Mouse (Mus musculus): Measurements from ENCODE around the gene Cenpf.

The Cenpf gene

GRCm38 (mm10) chr1:189687654-189688387 lies at the start of gene Cenpf:
Gene Cenpf (minus strand): TSS chr1:189688086.
- peak; percentile 97 for DNase-seq (ENCODE audit: low spot score)

- no peak for DNase-seq (ENCODE audit: low spot score)
Measured at GRCm38 (mm10) chr1:189732156-189732555, 44.3 kb upstream of the Cenpf start.

GRCm38 (mm10) chr1:189731697-189732096 lies 43.8 kb upstream of the Cenpf start:
- no peak for DNase-seq (ENCODE audit: low spot score)

GRCm38 (mm10) chr1:189729141-189729815 lies 41.4 kb upstream of the Cenpf start:
- DNase-seq (ENCODE audit: low spot score) = no peak

GRCm38 (mm10) chr1:189728784-189729115 lies 40.9 kb upstream of the Cenpf start:
- DNase-seq (ENCODE audit: low spot score) = no peak

- no peak for DNase-seq (ENCODE audit: low spot score)
Measured at GRCm38 (mm10) chr1:189727884-189728783, 40.2 kb upstream of the Cenpf start, which contains the start of gene Ptpn14. Gene Ptpn14 (plus strand): TSS chr1:189728268.

GRCm38 (mm10) chr1:189727346-189727883 lies 39.5 kb upstream of the Cenpf start:
- DNase-seq (ENCODE audit: low spot score) = no peak

GRCm38 (mm10) chr1:189726121-189726520 lies 38.2 kb upstream of the Cenpf start:
- DNase-seq (ENCODE audit: low spot score) = no peak

- DNase-seq (ENCODE audit: low spot score) = no peak
Measured at GRCm38 (mm10) chr1:189718600-189718999, 30.7 kb upstream of the Cenpf start.

GRCm38 (mm10) chr1:189717546-189717945 lies 29.7 kb upstream of the Cenpf start:
- DNase-seq (ENCODE audit: low spot score) = no peak

GRCm38 (mm10) chr1:189715915-189716797 lies 28.3 kb upstream of the Cenpf start:
- no peak for DNase-seq (ENCODE audit: low spot score)

GRCm38 (mm10) chr1:189709001-189709400 lies 21.1 kb upstream of the Cenpf start:
- DNase-seq (ENCODE audit: low spot score) = no peak

- DNase-seq (ENCODE audit: low spot score) = no peak
Measured at GRCm38 (mm10) chr1:189707419-189707818, 19.5 kb upstream of the Cenpf start.

- no peak for DNase-seq (ENCODE audit: low spot score)
Measured at GRCm38 (mm10) chr1:189707014-189707413, 19.1 kb upstream of the Cenpf start.

- no peak for DNase-seq (ENCODE audit: low spot score)
Measured at GRCm38 (mm10) chr1:189706040-189706645, 18.3 kb upstream of the Cenpf start.

- no peak for DNase-seq (ENCODE audit: low spot score)
Measured at GRCm38 (mm10) chr1:189703591-189703990, 15.7 kb upstream of the Cenpf start.

- no peak for DNase-seq (ENCODE audit: low spot score)
Measured at GRCm38 (mm10) chr1:189703156-189703555, 15.3 kb upstream of the Cenpf start.

- DNase-seq (ENCODE audit: low spot score) = peak; percentile 68
Measured at GRCm38 (mm10) chr1:189700990-189701389, 13.1 kb upstream of the Cenpf start.

GRCm38 (mm10) chr1:189700186-189700585 lies 12.3 kb upstream of the Cenpf start:
- no peak for DNase-seq (ENCODE audit: low spot score)

- DNase-seq (ENCODE audit: low spot score) = no peak
Measured at GRCm38 (mm10) chr1:189698416-189698815, 10.5 kb upstream of the Cenpf start.

GRCm38 (mm10) chr1:189695321-189695720 lies 7.4 kb upstream of the Cenpf start:
- no peak for DNase-seq (ENCODE audit: low spot score)

Measured in layer of hippocampus, adult 11-12 months (tissue).